Mouse (Mus musculus) cortical plate, adult 2 months (tissue): ENCODE data around the gene Zfp706. TPM values are rescaled to one million over a fixed set of nuclear protein-coding genes. Genes with fewer than 3 reads are reported as not detected.

ENCODE experiments used
- H3K27ac ChIP-seq: fragments of 200-500 bp; 2 replicates; pipeline ENCODE4 v1.5.1; 2012; ENCODE audit warnings: low read length, control low read depth, inconsistent platforms; ENCODE audit not compliant: insufficient read depth
- H3K4me1 ChIP-seq: fragments of 200-500 bp; 2 replicates; pipeline ENCODE4 v1.6.1; 2011; ENCODE audit warnings: low read length; ENCODE audit not compliant: control insufficient read depth, insufficient read depth
- H3K4me3 ChIP-seq: fragments of 200-500 bp; 2 replicates; pipeline ENCODE4 v1.5.1; 2011; ENCODE audit warnings: mild to moderate bottlenecking, low read length, control low read depth; ENCODE audit not compliant: insufficient read depth
- CTCF ChIP-seq: fragments of 200-500 bp; IDR thresholded peaks from 2 replicates; pipeline ENCODE4 v1.5.1; 2011; ENCODE audit warnings: mild to moderate bottlenecking, control low read depth, low read length; ENCODE audit not compliant: insufficient read depth; ENCODE audit errors: extremely low read depth
- POLR2A ChIP-seq: fragments of 200-500 bp; IDR thresholded peaks from 2 replicates; pipeline ENCODE4 v1.6.1; 2011; ENCODE audit warnings: mild to moderate bottlenecking, low read length, control low read depth; ENCODE audit not compliant: insufficient read depth; ENCODE audit errors: extremely low read depth
- polyA plus RNA-seq: library from polyadenylated mRNA; depleted of rRNA; stranded (reverse); fragments of >200 nt; gene quantifications from 2 replicates; pipeline ENCODE4 v1.2.3, GENCODE M21; 2012

Gene Zfp706
- polyA plus RNA-seq, 1 experiment, result 94.9 TPM

- no peak overlapping the region for H3K27ac ChIP-seq
- TF ChIP-seq POLR2A (no peak), CTCF (no peak)
- no peak overlapping the region for H3K4me3 ChIP-seq
- peaks cover 12% of the 10 kb centered on the region; the same call in 1 of the 2 replicates for H3K4me1 ChIP-seq
These were observed 31.1 kb upstream of the Zfp706 start for GRCm38 (mm10) chr15:37038666-37039065.

- Histone ChIP-seq H3K4me1 (peaks cover 12% of the 10 kb centered on the region; the same call in 1 of the 2 replicates), H3K27ac (no peak overlapping the region), H3K4me3 (no peak overlapping the region)
- TF ChIP-seq CTCF (no peak), POLR2A (no peak)
These were observed 30.1 kb upstream of the Zfp706 start for GRCm38 (mm10) chr15:37037704-37038103.

GRCm38 (mm10) chr15:37036481-37037156, 29.0 kb upstream of the Zfp706 start:
- H3K4me1 ChIP-seq, result peaks cover 10% of the 10 kb centered on the region; the same call in 1 of the 2 replicates
- TF ChIP-seq CTCF (no peak), POLR2A (no peak)
- H3K27ac ChIP-seq, result peak overlapping the region; percentile 45; the same call in 1 of the 2 replicates
- no peak overlapping the region for H3K4me3 ChIP-seq

- TF ChIP-seq POLR2A (no peak), CTCF (no peak)
- no peak overlapping the region for H3K27ac ChIP-seq
- no peak overlapping the region for H3K4me3 ChIP-seq
- peaks cover 14% of the 10 kb centered on the region for H3K4me1 ChIP-seq
These were observed 26.6 kb upstream of the Zfp706 start for GRCm38 (mm10) chr15:37034155-37034554.

GRCm38 (mm10) chr15:37033431-37033830, 25.9 kb upstream of the Zfp706 start:
- H3K4me3 ChIP-seq, result no peak overlapping the region
- H3K27ac ChIP-seq, result no peak overlapping the region
- no peak for TF ChIP-seq POLR2A
- TF ChIP-seq CTCF, result no peak
- peaks cover 14% of the 10 kb centered on the region for H3K4me1 ChIP-seq

GRCm38 (mm10) chr15:37031334-37032150, 24.0 kb upstream of the Zfp706 start:
- no peak for TF ChIP-seq CTCF
- no peak for TF ChIP-seq POLR2A
- Histone ChIP-seq H3K4me3 (no peak overlapping the region), H3K4me1 (peaks cover 10% of the 10 kb centered on the region), H3K27ac (peak overlapping the region; percentile 90)

- TF ChIP-seq POLR2A, result no peak
- no peak for TF ChIP-seq CTCF
These were observed 23.4 kb upstream of the Zfp706 start for GRCm38 (mm10) chr15:37030929-37031328.

GRCm38 (mm10) chr15:37027956-37028355, 20.4 kb upstream of the Zfp706 start:
- H3K27ac ChIP-seq, result no peak overlapping the region
- H3K4me1 ChIP-seq, result peaks cover 8% of the 10 kb centered on the region
- TF ChIP-seq POLR2A (no peak), CTCF (no peak)

More at GRCm38 (mm10) chr15:37030929-37031328, 23.4 kb upstream of the Zfp706 start:
- Histone ChIP-seq H3K4me1 (peaks cover 9% of the 10 kb centered on the region), H3K27ac (peak overlapping the region; percentile 90), H3K4me3 (no peak overlapping the region)

GRCm38 (mm10) chr15:37026458-37026857, 18.9 kb upstream of the Zfp706 start:
- Histone ChIP-seq H3K27ac (no peak overlapping the region), H3K4me1 (peaks cover 8% of the 10 kb centered on the region), H3K4me3 (no peak overlapping the region)
- TF ChIP-seq CTCF (no peak), POLR2A (no peak)

More at GRCm38 (mm10) chr15:37027956-37028355, 20.4 kb upstream of the Zfp706 start:
- H3K4me3 ChIP-seq, result no peak overlapping the region
